Mouse (Mus musculus): Measurements from ENCODE around the gene Sash1.

DNA sequence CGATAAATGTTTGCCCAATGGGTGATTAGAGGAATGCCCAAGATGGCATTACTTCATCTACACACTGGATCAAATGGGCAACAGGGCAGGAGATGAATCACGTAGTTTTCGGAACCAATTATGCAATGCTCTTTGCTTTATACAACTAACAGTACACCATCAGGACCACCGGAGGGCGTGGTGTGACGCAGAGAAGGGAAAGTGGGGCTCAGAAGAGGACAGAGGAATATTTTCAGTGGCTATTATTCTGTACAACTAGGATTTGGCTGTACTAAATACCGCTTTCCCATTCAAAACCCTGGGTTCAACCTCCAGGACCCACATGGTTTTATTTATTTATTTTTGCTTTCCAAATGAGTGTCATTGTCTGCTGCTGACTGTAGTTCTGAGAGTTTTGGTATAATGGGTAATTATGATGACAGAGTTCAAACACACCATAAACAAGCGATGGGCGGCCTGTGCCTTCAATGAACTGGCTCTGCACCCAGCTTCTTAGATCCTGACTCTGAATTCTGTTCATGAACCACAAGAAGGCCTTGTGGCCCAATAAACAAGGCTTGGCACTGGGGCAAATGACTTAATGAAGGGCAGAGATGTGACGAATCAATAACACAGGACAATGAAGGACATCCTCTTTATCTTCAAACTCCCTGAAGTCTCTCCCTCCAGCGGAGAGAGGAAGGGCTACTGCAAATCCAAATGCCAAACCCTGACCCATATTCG lies 114.8 kb downstream of the Sash1 start:
- no peak for TF ChIP-seq CTCF (IDR thresholded peaks at IDR 0.05; ENCODE audit: borderline replicate concordance, control insufficient read depth, extremely low read depth, insufficient read depth, low read length, poor library complexity)
- TF ChIP-seq POLR2A (IDR thresholded peaks at IDR 0.05; ENCODE audit: control insufficient read depth, extremely low read depth, insufficient read depth, low read length, poor library complexity): no peak
